Mouse (Mus musculus) liver, embryonic 14.5 days (tissue): ENCODE measurements around the gene Fam20c.

Experiments used
- CTCF ChIP-seq: IDR thresholded peaks from 2 replicates; pipeline ENCODE4 v1.5.1; 2016; ENCODE audit warnings: antibody characterized with exemption, low read depth, control low read depth
- EP300 ChIP-seq: IDR thresholded peaks from 2 replicates; pipeline ENCODE4 v1.6.1; 2016; ENCODE audit warnings: antibody characterized with exemption, low read depth

DNA sequence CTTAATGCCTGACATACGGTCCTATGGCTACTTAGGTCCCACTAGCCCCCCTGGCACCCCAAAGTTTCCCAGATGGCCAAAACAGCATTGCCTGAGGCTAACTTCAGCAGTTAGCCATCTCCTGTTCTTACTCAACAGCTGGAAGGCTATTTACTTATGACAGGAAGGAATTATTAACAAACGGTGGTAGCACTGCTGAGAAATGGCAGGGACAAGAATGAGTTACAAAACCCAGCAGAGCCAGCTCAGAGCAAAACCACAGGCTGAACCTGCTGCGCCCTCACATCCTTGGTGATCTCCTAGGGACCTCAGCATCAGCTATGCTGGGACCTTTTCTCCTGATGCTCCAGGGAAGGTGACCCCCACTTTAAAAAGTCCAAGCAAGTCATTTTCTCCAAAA is 25.3 kb downstream of the Fam20c start:
- TF ChIP-seq CTCF (no peak), EP300 (no peak)
